Mouse (Mus musculus) erythroblast, embryonic 14.5 days (primary cell): Measurements from ENCODE around the gene Tenm2.

Experiments
- GATA1 ChIP-seq: IDR thresholded peaks from 2 replicates; pipeline ENCODE4 v1.6.1; 2012; ENCODE audit warnings: low read length, inconsistent platforms, mixed read lengths
- TAL1 ChIP-seq: IDR thresholded peaks from 3 replicates; pipeline ENCODE4 v1.6.1; 2012; ENCODE audit warnings: low read length, inconsistent platforms, mixed read lengths

DNA sequence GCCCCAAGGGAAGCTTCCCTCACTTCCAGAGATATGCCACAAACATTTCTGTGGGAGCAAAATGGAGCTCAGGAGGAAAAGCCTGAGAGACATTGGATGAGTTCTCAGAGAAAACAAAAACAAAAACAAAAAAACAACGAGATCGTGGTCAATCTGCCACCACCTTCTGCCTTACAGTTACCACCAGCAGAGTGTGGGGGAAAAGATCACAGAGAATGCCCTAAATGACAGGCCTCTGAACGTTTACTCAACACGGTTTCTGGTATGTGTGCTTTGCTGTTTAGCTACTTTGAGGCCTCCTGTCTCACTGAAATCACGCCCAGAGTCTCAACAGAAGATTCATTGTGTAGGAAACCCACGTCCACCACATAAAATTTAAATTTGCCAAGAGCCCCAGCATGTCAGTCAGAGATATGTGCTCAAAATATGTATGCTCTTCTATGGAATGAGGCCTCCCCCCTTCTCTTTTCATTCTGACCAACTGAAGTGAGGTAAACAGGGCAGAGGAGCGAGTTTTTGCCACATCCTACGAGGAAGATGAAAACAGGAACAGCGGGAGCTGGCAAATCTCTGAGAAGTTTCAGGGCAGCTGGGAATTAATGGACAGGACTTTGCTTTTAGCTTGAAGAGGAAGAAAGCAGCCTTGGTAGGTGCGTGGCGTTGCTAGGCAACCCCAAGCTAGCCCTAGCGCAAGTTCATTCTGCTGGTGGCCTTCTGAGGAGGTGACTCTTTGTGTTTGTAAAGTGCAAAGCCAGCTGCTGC, 1126.6 kb downstream of the Tenm2 start:
- TF ChIP-seq TAL1 (no peak), GATA1 (no peak)
